Mouse (Mus musculus) spleen, postnatal 14 days (tissue): ENCODE data around the gene Rab11fip4.

Experiments
- DNase-seq, 2 experiments: peaks; one replicate each; pipeline ENCODE4 v3.0.0; 2021 to 2022; ENCODE audit warnings: low spot score in 2 of 2

Rab11fip4 gene

GRCm38 (mm10) chr11:79614880-79615279 lies 23.9 kb downstream of the Rab11fip4 start:
- DNase-seq: no peak

DNA sequence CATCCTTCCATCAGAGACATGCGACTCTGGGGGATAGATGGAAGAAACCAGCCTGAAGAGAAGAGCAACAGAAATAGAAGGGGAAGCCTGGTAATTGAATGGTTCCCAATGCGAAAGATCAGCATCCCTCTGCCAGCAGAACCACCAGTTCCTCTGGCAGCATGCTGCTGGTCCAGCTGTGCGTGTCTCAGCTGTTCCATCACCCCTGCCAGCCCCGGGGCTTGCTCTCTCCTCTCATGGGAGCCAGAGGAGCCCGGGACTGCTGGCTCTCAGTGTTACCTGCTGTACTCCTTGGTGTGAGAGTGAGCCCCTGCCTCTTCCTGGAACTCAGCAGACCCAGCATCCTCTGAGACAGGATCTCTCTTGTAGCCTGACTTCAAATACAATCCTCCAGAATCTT lies 24.9 kb downstream of the Rab11fip4 start:
- no peak for DNase-seq

GRCm38 (mm10) chr11:79617991-79618390 lies 27.0 kb downstream of the Rab11fip4 start:
- DNase-seq: no peak

GRCm38 (mm10) chr11:79623029-79623428 lies 32.0 kb downstream of the Rab11fip4 start:
- no peak for DNase-seq

DNA sequence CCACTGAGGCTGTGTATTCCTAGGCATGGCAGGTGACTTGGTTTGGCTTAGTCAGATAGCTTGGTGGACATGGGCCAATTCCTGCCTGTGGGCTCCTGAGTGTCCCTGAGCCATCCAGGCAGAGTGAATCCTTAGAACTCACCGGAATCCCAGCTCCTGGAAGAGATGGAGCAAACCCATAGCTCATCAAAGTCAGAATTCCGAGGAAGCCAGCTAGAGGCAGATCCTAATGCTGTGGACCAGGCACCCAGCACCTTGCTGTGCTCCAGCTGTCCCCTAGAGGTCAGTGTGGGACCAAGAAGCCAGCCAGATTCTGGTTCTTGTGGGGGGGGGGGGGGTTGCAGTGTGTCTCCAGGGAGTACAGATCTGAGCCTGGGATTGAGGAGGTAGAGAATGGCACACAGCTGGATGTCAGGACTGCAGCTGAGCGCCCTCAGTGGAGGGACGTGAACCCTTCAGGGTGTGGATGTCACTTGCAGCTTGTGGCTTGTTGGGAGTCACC lies 33.8 kb downstream of the Rab11fip4 start:
- peak; percentile 27 to 41 for DNase-seq

DNA sequence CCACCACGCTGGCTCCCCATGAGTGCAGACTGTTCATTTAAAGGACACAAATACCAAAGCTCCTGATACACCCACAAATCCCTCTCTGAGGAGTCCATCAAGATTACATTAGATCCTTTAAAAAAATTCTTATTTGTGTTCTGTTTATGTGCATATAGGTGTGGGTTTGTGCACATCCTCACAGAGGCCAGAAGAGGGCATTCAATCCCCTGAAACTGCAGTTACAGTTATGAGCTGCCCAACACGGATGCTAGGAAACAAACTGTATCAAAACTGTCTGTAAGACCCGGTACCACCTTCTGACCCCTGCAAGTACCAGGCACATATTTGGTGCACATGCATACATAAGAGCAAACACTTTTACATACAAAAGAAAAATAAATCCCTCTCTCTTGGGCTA lies 37.7 kb downstream of the Rab11fip4 start:
- no peak for DNase-seq

- DNase-seq: no peak
Observed at GRCm38 (mm10) chr11:79629752-79630374, 38.9 kb downstream of the Rab11fip4 start.

- DNase-seq: no peak
Observed at GRCm38 (mm10) chr11:79630521-79630920, 39.5 kb downstream of the Rab11fip4 start.

DNA sequence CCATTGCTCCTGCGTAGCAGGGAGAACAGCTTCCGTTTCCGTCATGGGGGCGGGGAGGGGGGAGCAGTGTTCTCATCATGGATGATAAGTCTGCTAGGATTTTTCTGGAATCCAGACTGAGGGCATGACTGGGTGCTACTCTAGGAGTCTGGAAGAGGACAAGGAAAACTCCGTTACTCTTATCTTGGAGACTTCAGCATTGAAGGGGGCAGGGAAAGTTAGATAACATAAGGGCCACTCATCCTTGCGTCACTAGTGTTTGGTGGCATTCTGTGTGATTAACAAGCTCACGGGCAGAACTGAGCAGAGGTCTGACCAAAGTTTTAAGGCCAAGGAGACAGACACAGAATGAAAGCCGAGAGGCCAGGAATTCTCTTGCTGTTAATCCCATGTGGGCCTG lies 42.4 kb downstream of the Rab11fip4 start:
- DNase-seq: no peak

- DNase-seq: no peak
Observed at GRCm38 (mm10) chr11:79635661-79636449, 44.8 kb downstream of the Rab11fip4 start.

DNA sequence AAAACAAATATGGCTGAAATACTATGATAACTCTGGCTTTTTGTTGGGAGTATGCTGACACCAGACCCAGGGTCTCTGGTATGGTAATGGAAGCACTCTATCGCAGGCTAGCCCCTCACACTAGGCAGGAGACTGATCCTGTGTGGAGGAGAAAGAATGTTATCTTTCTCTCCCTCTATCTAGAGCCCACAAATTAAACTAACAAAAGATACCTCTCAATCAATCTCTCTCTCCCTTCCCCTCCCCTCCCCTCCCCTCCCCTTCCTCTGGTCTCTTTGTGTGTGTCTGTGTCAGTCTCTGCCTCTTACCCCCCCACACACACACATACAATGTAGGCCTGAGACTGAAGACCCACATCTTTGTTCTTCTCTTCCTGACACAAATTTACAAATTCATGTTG lies 45.5 kb downstream of the Rab11fip4 start:
- DNase-seq: no peak

- DNase-seq: no peak
Observed at GRCm38 (mm10) chr11:79638691-79639090, 47.7 kb downstream of the Rab11fip4 start.

DNA sequence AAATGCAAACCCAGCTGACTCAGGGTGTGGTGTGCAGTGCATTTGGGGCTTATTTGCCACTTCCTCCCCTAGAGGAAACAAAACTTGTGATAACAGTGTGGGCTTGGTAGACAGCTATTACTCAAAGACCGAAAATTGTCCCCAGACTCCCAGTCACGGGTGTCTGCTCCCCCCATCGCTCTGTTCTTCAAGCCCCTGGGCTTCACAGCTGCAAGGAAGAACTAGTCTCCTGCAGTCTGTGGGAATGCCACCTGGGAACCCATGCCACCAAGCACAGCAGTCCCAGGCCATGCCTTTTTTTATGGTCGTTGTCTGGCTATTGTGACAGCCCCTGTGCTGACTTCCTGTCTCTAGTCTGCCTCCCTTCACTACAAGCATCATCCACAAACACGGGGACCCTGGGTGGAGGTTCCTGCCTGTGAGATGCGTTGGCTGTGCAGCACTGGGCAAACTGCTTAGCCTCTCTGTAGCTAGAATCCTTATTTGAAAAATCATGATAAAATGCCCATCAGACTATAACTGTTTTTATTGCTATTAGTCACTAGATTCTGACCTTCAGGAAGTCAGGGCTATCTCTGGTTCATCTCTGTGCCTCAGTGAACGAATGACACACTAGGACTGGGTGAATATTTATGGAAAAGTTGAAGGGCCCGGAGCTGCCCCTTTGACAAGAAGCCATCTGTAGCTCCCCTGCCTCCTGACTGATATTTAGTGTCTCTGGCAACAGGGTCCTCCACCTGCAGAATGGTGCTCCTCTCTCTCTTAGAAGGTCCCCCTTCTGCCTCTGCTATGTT lies 50.1 kb downstream of the Rab11fip4 start:
- no peak for DNase-seq

- no peak for DNase-seq
Observed at GRCm38 (mm10) chr11:79643730-79644129, 52.7 kb downstream of the Rab11fip4 start.

DNA sequence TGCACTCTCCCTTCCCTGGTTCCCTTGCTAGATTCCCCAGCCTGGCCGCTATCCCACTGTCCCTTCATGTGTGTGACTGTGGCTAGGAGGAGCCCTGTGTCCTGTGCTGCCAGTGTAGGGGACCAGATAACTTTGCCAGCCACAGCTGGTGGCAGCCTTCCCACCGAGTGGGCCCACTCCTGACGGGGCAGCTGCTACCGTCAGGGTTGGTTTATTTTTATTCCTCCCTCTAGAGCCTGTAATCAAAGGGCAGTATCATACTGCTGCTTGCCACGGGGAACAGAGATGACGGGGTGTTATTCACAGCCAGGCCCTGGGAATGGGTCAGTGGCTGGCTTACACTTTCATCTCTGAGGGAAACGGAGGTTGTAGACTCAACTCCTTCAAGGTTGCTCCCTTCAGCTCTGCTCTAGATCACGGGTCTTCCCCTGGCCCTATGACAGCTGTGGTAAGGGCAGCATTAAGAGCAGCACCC lies 53.7 kb downstream of the Rab11fip4 start:
- no peak for DNase-seq

- DNase-seq: no peak
Observed at GRCm38 (mm10) chr11:79646026-79646425, 55.0 kb downstream of the Rab11fip4 start.

- no peak for DNase-seq
Observed at GRCm38 (mm10) chr11:79646467-79647070, 55.6 kb downstream of the Rab11fip4 start.

GRCm38 (mm10) chr11:79647071-79647501 lies 56.1 kb downstream of the Rab11fip4 start:
- no peak for DNase-seq

DNA sequence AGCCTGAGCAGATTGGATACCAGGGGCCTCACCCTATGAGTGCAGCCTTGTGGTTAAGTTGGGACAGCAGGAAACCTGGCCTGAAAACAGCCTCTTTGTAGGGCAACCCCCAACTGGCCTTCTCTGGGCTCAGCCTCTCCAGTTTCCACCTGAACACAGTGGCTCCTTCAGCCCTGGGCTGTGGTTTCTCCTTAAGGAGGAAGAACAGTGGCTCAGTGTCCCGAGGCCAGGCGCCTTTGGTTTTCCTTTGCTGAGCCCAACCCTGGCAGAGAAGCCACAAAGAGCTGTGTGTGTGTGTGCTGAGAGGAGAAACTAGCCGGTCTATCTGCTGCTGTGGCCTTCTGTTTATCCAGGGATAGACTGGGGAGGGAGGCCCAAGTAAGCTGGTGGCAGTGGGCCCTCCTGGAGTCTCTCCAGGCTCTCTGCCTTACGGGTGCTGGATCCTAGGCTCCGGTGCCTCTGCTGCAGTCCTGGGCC lies 59.4 kb downstream of the Rab11fip4 start:
- DNase-seq: no peak

DNA sequence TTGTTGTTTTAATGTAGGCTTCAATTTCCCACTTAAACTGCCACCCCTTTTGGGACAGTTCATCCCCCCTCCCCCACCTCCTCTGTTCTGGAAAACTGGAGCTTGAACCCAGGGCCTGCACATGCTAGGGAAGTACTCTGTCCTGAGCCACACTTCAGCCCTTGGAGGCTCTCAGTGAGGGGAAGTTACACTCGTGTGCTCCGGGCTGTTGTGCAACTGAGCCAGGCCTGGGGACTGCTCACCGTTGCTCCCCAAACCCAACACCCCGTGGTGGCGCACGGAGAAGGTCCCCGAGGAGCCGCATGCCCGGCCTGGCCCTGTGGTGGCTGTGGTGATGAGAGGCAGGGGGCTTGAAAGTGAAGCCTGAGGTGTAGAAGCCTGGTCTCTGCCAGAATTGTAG lies 61.2 kb downstream of the Rab11fip4 start:
- DNase-seq: no peak

GRCm38 (mm10) chr11:79652921-79653575 lies 62.0 kb downstream of the Rab11fip4 start:
- no peak for DNase-seq
